ENCODE assay signal across 8 mouse cellular contexts in genomic region chr10:70156431-70157165, GRCm38 (mm10). TPM values are rescaled to one million over a fixed set of nuclear protein-coding genes. Genes with fewer than 3 reads are reported as not detected.
DNase-seq lines count a peak whose midpoint lies in the region; ATAC-seq lines count a peak whose summit lies in the region.

No protein-coding gene starts in this region.

- DNase-seq in cerebellum, adult 11 months = peak; percentile 36
- DNase-seq in cerebellum, postnatal 4 days (ENCODE audit: low spot score in 2 of 2) = no peak
- DNase-seq in urinary bladder, postnatal 25 days (ENCODE audit: low spot score) = peak; percentile 20
- no peak for DNase-seq in urinary bladder, adult 2 months (ENCODE audit: low spot score)
- peak; percentile 32 to 80 for DNase-seq in kidney, postnatal 36 days
- DNase-seq in spleen, postnatal 10 days (ENCODE audit: low spot score in 2 of 2) = peak; percentile 29 to 72
- no peak for DNase-seq in hindbrain, embryonic 11.5 days (ENCODE audit: low spot score)
- DNase-seq in ovary, adult 18-20 months (ENCODE audit: low spot score) = no peak

- no peaks in the 10 kb centered on the region for H3K27me3 ChIP-seq in hindbrain, embryonic 11.5 days (ENCODE audit: control insufficient read depth, insufficient read depth, low read length)

- H3K27ac ChIP-seq in hindbrain, embryonic 11.5 days (ENCODE audit: low read depth, low read length) = no peak overlapping the region

- no peak for ATAC-seq in hindbrain, embryonic 11.5 days (ENCODE audit: low FRiP score)

- H3K4me3 ChIP-seq in hindbrain, embryonic 11.5 days (ENCODE audit: low read depth, low read length) = no peak overlapping the region

- H3K36me3 ChIP-seq in hindbrain, embryonic 11.5 days (ENCODE audit: control insufficient read depth, insufficient read depth, low read length) = peaks cover 5% of the 10 kb centered on the region; the same call in 1 of the 2 replicates

- no peak overlapping the region for H3K4me2 ChIP-seq in hindbrain, embryonic 11.5 days (replicated peaks; ENCODE audit: low read depth, low read length)

- H3K4me1 ChIP-seq in hindbrain, embryonic 11.5 days (replicated peaks; ENCODE audit: control insufficient read depth, insufficient read depth, low read length) = no peaks in the 10 kb centered on the region

- WGBS in hindbrain, embryonic 11.5 days = 78% methylated on average over 3 of the region's 3 CpGs

- H3K9ac ChIP-seq in hindbrain, embryonic 11.5 days (ENCODE audit: low read depth, low read length) = no peak overlapping the region

- H3K9me3 ChIP-seq in hindbrain, embryonic 11.5 days (ENCODE audit: control insufficient read depth, low read length) = no peaks in the 10 kb centered on the region

RNA-seq across cellular contexts. Expression of gene Mrln, which starts 47.9 kb away (rescaled TPM):
- 0.34 and 1.5 TPM in 2 replicates for polyA plus RNA-seq in urinary bladder, adult 2 months (2012; rRNA removed)
- polyA plus RNA-seq in hindbrain, embryonic 11.5 days (2014; fragmentation: Nextera tagmentation; extraction: Ambion mirVana) = 1.0 and 1.7 TPM in 2 replicates

RNA-seq across cellular contexts. Expression of gene Ccdc6, which starts 59.7 kb away (rescaled TPM):
- polyA plus RNA-seq in urinary bladder, adult 2 months (2012; rRNA removed) = 37.9 and 45.4 TPM in 2 replicates
- 23.0 and 27.8 TPM in 2 replicates for polyA plus RNA-seq in hindbrain, embryonic 11.5 days (2014; fragmentation: Nextera tagmentation; extraction: Ambion mirVana)

Comparison
In these comparisons a context has a peak if more than half of its experiments do, and no peak if none do; other contexts are left out.
1. DNase-seq: peak in cerebellum, adult 11 months (single experiment), urinary bladder, postnatal 25 days (single experiment), kidney, postnatal 36 days (2 of 2) and spleen, postnatal 10 days (2 of 2); none in cerebellum, postnatal 4 days (0 of 2), urinary bladder, adult 2 months (single experiment), hindbrain, embryonic 11.5 days (single experiment) and ovary, adult 18-20 months (single experiment).